Mouse (Mus musculus): ENCODE data around the gene Prrc2b. TPM values are rescaled to one million over a fixed set of nuclear protein-coding genes. Genes with fewer than 3 reads are reported as not detected.

Gene Prrc2b
- polyA plus RNA-seq, 1 experiment = 20.7 TPM

- H3K27me3 ChIP-seq (replicated peaks) = no peaks in the 10 kb centered on the region
- H3K9me3 ChIP-seq = no peaks in the 10 kb centered on the region
- H3K4me1 ChIP-seq = peaks cover 97% of the 10 kb centered on the region
- H3K4me3 ChIP-seq (replicated peaks) = peak overlapping the region; percentile 79
- TF ChIP-seq FLI1 (IDR thresholded peaks at IDR 0.05; ENCODE audit: low read length) (no peak), GATA1 (IDR thresholded peaks at IDR 0.05; ENCODE audit: borderline replicate concordance, low read length) (no peak)
- peaks cover 60% of the 10 kb centered on the region for H3K36me3 ChIP-seq (replicated peaks; ENCODE audit: low read length)
Observed at GRCm38 (mm10) chr2:32177397-32178060, 26.6 kb downstream of the Prrc2b start.

GRCm38 (mm10) chr2:32179363-32179762 lies 28.5 kb downstream of the Prrc2b start:
- peaks cover 67% of the 10 kb centered on the region for H3K36me3 ChIP-seq (replicated peaks; ENCODE audit: low read length)
- H3K9me3 ChIP-seq = no peaks in the 10 kb centered on the region
- no peaks in the 10 kb centered on the region for H3K27me3 ChIP-seq (replicated peaks)
- TF ChIP-seq GATA1 (IDR thresholded peaks at IDR 0.05; ENCODE audit: borderline replicate concordance, low read length) (no peak), FLI1 (IDR thresholded peaks at IDR 0.05; ENCODE audit: low read length) (no peak)
- peak overlapping the region; percentile 56 for H3K4me3 ChIP-seq (replicated peaks)
- H3K4me1 ChIP-seq = peaks cover 100% of the 10 kb centered on the region

GRCm38 (mm10) chr2:32180127-32180526 lies 29.2 kb downstream of the Prrc2b start:
- Histone ChIP-seq H3K4me3 (replicated peaks) (peak overlapping the region; percentile 38), H3K27me3 (replicated peaks) (no peaks in the 10 kb centered on the region), H3K4me1 (peaks cover 100% of the 10 kb centered on the region), H3K36me3 (replicated peaks; ENCODE audit: low read length) (peaks cover 68% of the 10 kb centered on the region), H3K9me3 (no peaks in the 10 kb centered on the region)
- no peak for TF ChIP-seq GATA1 (IDR thresholded peaks at IDR 0.05; ENCODE audit: borderline replicate concordance, low read length)
- no peak for TF ChIP-seq FLI1 (IDR thresholded peaks at IDR 0.05; ENCODE audit: low read length)

- peaks cover 74% of the 10 kb centered on the region for H3K36me3 ChIP-seq (replicated peaks; ENCODE audit: low read length)
- H3K4me3 ChIP-seq (replicated peaks) = no peak overlapping the region
- H3K27me3 ChIP-seq (replicated peaks) = no peaks in the 10 kb centered on the region
- H3K4me1 ChIP-seq = peaks cover 99% of the 10 kb centered on the region
- no peaks in the 10 kb centered on the region for H3K9me3 ChIP-seq
- no peak for TF ChIP-seq FLI1 (IDR thresholded peaks at IDR 0.05; ENCODE audit: low read length)
- no peak for TF ChIP-seq GATA1 (IDR thresholded peaks at IDR 0.05; ENCODE audit: borderline replicate concordance, low read length)
Observed at GRCm38 (mm10) chr2:32181364-32181763, 30.5 kb downstream of the Prrc2b start.

GRCm38 (mm10) chr2:32182119-32182518 lies 31.2 kb downstream of the Prrc2b start:
- Histone ChIP-seq H3K27me3 (replicated peaks) (no peaks in the 10 kb centered on the region), H3K4me3 (replicated peaks) (no peak overlapping the region), H3K9me3 (no peaks in the 10 kb centered on the region), H3K36me3 (replicated peaks; ENCODE audit: low read length) (peaks cover 82% of the 10 kb centered on the region), H3K4me1 (peaks cover 99% of the 10 kb centered on the region)
- TF ChIP-seq GATA1 (IDR thresholded peaks at IDR 0.05; ENCODE audit: borderline replicate concordance, low read length) = no peak
- no peak for TF ChIP-seq FLI1 (IDR thresholded peaks at IDR 0.05; ENCODE audit: low read length)

GRCm38 (mm10) chr2:32182676-32183296 lies 31.9 kb downstream of the Prrc2b start:
- Histone ChIP-seq H3K36me3 (replicated peaks; ENCODE audit: low read length) (peaks cover 87% of the 10 kb centered on the region), H3K4me3 (replicated peaks) (peak overlapping the region; percentile 4), H3K9me3 (no peaks in the 10 kb centered on the region), H3K27me3 (replicated peaks) (no peaks in the 10 kb centered on the region), H3K4me1 (peaks cover 99% of the 10 kb centered on the region)
- TF ChIP-seq GATA1 (IDR thresholded peaks at IDR 0.05; ENCODE audit: borderline replicate concordance, low read length) (no peak), FLI1 (IDR thresholded peaks at IDR 0.05; ENCODE audit: low read length) (no peak)

- peaks cover 95% of the 10 kb centered on the region for H3K4me1 ChIP-seq
- H3K9me3 ChIP-seq = no peaks in the 10 kb centered on the region
- no peak for TF ChIP-seq GATA1 (IDR thresholded peaks at IDR 0.05; ENCODE audit: borderline replicate concordance, low read length)
- TF ChIP-seq FLI1 (IDR thresholded peaks at IDR 0.05; ENCODE audit: low read length) = no peak
- H3K4me3 ChIP-seq (replicated peaks) = no peak overlapping the region
- H3K27me3 ChIP-seq (replicated peaks) = no peaks in the 10 kb centered on the region
- H3K36me3 ChIP-seq (replicated peaks; ENCODE audit: low read length) = peaks cover 96% of the 10 kb centered on the region
Observed at GRCm38 (mm10) chr2:32187019-32187551, 36.2 kb downstream of the Prrc2b start.

- TF ChIP-seq FLI1 (IDR thresholded peaks at IDR 0.05; ENCODE audit: low read length) = no peak
- no peak for TF ChIP-seq GATA1 (IDR thresholded peaks at IDR 0.05; ENCODE audit: borderline replicate concordance, low read length)
- Histone ChIP-seq H3K4me3 (replicated peaks) (peak overlapping the region; percentile 30), H3K27me3 (replicated peaks) (no peaks in the 10 kb centered on the region), H3K4me1 (peaks cover 95% of the 10 kb centered on the region), H3K9me3 (no peaks in the 10 kb centered on the region), H3K36me3 (replicated peaks; ENCODE audit: low read length) (peaks cover 96% of the 10 kb centered on the region)
Observed at GRCm38 (mm10) chr2:32187649-32188048, 36.8 kb downstream of the Prrc2b start.

GRCm38 (mm10) chr2:32189060-32189681 lies 38.3 kb downstream of the Prrc2b start:
- Histone ChIP-seq H3K36me3 (replicated peaks; ENCODE audit: low read length) (peaks cover 96% of the 10 kb centered on the region), H3K9me3 (no peaks in the 10 kb centered on the region), H3K4me1 (peaks cover 81% of the 10 kb centered on the region), H3K27me3 (replicated peaks) (no peaks in the 10 kb centered on the region), H3K4me3 (replicated peaks) (no peak overlapping the region)
- no peak for TF ChIP-seq GATA1 (IDR thresholded peaks at IDR 0.05; ENCODE audit: borderline replicate concordance, low read length)
- TF ChIP-seq FLI1 (IDR thresholded peaks at IDR 0.05; ENCODE audit: low read length) = no peak

- H3K4me1 ChIP-seq = peaks cover 67% of the 10 kb centered on the region
- no peaks in the 10 kb centered on the region for H3K9me3 ChIP-seq
- TF ChIP-seq GATA1 (IDR thresholded peaks at IDR 0.05; ENCODE audit: borderline replicate concordance, low read length) = no peak
- no peak for TF ChIP-seq FLI1 (IDR thresholded peaks at IDR 0.05; ENCODE audit: low read length)
- peaks cover 96% of the 10 kb centered on the region for H3K36me3 ChIP-seq (replicated peaks; ENCODE audit: low read length)
- no peak overlapping the region for H3K4me3 ChIP-seq (replicated peaks)
- H3K27me3 ChIP-seq (replicated peaks) = no peaks in the 10 kb centered on the region
Observed at GRCm38 (mm10) chr2:32190620-32191019, 39.7 kb downstream of the Prrc2b start.

Data from megakaryocyte, embryonic 14.5 days (primary cell).